Mouse (Mus musculus) liver, adult (tissue): ENCODE measurements around the gene Psmb10.

Source experiments
- GATA4 ChIP-seq: IDR thresholded peaks from 2 replicates; pipeline ENCODE4 v1.6.1; 2014; ENCODE audit warnings: mild to moderate bottlenecking, low read length; ENCODE audit not compliant: insufficient replicate concordance

Gene Psmb10

DNA sequence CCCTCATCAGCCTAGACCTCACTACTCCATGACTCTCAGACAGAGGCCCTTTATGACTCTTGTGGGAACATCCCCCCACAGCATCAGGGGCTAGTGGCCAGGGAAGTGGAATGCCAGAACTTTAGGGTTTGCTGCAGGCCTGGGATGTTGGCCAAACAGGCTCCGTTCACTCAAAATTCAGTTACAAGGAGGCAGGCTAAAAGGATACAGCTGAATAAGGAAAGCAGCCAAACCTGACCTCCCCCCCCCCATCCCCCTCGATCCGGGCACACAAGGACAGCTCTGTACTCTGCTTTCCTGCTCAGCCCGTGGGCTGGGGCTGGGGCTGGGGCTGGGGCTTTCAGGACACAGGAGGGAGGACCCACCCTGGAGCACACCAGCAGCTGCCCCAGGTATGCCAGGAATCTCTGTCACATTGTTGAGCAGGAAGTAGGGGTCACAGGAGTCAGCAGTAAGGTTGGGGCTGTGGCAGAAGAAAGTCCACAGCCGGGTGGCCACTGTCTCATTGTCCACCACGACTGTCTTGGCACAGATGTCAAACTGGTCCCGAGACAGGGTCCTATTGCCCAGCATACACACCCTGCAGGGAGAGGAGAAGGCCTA is 12.9 kb upstream of the Psmb10 start:
- TF ChIP-seq GATA4, result no peak

DNA sequence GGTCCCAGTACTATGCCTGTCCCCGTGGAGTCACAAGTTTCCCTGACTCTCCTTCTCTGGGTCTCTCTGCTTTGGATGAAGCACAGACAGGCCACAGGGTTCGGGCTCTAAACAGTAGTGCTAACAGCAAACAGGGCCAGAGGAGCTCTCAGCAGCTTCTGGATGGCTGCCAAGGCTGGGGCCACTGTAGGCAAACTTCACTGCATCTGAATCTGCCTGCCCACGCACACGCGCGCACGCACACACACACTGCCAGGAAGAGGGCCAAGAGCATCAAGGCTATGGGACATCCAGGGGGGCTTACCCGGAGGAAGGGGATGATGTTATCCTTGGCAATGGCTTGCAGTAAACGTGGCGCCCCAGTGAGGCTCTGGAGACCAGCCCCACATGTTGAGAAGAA is 11.1 kb upstream of the Psmb10 start:
- TF ChIP-seq GATA4, result no peak

GRCm38 (mm10) chr8:105943321-105943739 is 5.1 kb upstream of the Psmb10 start, which contains the start of gene Lcat:
TSS of gene Lcat (minus strand) at chr8:105943382.
- TF ChIP-seq GATA4, result peak; percentile 78; the same call in 1 of the 2 replicates

- TF ChIP-seq GATA4, result no peak
These were observed 4.3 kb upstream of the Psmb10 start for GRCm38 (mm10) chr8:105942542-105942941.

GRCm38 (mm10) chr8:105942026-105942425 is 3.8 kb upstream of the Psmb10 start:
- TF ChIP-seq GATA4, result no peak

DNA sequence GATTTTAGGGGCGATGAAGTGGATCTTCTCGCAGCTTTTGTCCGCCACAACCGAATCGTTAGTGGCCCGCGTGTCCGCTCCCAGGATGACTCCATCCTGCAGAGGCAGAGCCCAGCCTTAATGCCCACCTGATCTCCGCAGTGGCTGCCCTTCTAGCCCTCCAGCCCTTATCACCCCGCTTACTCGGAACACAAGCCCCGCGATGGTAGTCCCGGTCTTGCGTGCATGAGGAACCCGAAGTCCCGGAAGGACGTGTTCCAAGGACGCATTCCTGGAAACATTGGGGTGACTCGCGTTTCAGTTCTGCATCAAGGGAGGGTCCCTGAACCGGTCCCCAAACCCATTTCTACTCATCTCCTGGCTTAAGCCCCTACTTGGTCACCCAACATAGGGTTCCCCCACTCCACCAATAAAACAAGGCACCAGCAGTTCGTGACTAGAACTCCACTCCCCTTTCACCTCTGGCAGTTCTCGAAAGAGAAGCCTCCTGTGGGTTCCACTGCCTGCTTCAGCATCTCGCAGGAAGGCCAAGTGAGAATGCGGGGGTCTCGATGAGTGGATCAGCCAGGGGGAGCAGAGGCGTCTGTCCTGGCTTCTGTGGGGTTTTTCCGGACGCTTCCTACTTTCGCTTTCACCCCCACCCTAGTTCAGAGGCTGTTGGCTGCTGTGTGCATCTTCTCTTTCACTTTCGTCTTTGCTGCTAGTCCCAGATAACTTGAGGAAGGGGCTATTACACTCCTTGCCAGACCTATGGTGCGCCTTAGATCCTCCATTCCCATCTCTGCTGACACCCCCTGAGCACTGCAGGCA is 543 bp downstream of the Psmb10 start:
- no peak for TF ChIP-seq GATA4

GRCm38 (mm10) chr8:105936866-105937475 is 1.3 kb downstream of the Psmb10 start:
- TF ChIP-seq GATA4, result peak; percentile 68; the same call in 1 of the 2 replicates

DNA sequence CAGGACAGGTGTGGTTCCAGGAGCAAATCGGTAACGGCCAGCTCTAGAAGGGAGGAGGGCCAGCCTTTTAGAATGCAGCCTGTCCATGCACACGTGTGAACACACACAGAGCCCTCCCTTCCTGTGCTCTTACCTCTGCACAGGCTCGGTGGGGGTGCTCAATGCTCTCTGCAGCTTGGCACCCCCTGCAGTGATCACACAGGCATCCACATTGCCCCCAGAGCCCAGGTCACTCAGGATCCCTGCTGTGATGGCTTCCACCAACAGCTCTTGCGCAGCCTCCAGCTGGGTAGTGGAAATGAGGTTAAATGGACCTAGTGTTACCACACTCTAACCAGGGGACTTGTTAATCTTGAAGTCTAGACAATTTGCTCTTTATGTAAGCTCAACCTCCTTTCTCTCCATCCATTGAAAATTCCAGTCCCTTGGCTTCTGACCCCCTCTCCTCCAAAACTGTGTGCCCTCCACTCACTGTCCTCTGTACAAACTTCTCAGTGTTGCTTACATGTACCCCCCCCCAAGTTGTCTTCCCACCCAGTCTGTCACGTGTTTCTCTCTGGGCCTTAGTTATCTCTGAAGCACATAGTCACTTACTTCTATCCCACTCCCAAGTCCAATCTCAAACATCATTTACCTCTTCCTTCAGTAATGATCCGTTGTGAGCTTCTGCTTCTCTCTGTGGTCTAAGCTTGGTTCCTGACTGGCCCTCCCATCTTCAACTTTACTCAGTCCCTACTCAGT is 2.2 kb downstream of the Psmb10 start:
- no peak for TF ChIP-seq GATA4

DNA sequence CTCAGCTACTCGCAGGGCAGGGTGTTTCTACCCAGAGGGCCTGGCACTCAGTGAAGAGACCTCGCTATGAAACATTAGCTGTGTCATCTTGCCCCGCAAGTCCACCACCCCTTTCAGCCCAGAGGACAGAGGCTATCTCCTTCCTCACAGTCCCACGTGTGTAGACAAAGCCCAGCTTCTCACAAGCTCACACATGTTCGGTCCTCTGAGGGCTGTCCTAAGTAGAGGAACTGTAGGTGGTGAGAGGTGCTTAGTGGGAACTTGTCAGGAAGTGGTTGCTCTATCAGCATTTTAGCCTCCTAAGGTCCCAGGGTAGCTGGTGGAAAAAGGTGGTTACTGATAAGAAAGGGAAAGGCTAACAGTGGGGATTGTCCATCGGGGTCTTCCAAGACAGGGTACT is 3.1 kb downstream of the Psmb10 start:
- TF ChIP-seq GATA4, result no peak

GRCm38 (mm10) chr8:105933762-105934161 is 4.5 kb downstream of the Psmb10 start, which contains the start of gene Ctrl:
TSS of gene Ctrl (minus strand) at chr8:105933862.
- TF ChIP-seq GATA4, result no peak

- TF ChIP-seq GATA4, result no peak
These were observed 5.7 kb downstream of the Psmb10 start for GRCm38 (mm10) chr8:105932525-105932924.

DNA sequence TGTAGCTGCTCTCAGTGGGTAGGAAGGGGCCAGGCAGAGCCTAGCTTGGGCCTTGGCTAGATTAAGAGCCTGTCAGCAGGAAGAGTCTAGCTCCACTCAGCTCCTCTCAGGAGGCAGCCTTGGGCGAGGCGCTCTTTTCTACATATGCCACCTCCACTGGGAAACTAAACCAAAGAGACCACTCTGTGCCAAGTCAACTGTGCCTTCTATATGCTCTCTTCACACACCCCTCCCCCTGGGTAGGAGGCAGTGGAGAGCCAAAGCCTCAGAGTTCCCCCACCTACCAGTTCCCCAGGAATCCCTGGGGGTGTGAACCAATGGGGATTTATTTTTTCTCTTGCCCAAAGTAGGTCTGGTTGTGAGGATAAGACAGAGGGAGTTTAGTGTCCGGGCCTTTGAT is 7.0 kb downstream of the Psmb10 start:
- TF ChIP-seq GATA4, result no peak

DNA sequence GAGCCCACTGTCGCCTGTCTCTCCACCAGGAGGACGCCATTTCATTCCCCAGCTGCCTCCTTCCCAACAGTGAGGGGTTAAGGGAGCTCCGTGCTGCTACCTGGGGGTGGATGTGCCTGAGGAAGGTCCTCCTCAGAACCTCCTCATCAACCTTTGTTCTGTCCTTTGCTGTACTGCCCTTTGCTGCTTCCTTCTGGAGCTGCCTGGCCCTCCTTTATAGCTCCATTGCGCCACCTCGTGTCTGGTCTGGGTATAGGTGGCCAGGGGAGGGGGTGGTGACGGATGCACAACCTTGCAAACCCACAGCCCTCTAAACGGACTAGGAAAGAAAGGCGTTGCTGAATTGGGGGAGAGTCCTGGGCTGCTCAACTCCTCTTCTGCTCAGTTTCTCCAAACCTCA is 7.6 kb downstream of the Psmb10 start:
- TF ChIP-seq GATA4, result no peak

GRCm38 (mm10) chr8:105925123-105925522 is 13.1 kb downstream of the Psmb10 start:
- TF ChIP-seq GATA4, result no peak

GRCm38 (mm10) chr8:105919390-105919789 is 18.9 kb downstream of the Psmb10 start:
- TF ChIP-seq GATA4, result no peak
